Mouse (Mus musculus) ES-E14 (cell line): ENCODE measurements around the gene Ugt1a8. TPM values are rescaled to one million over a fixed set of nuclear protein-coding genes. Genes with fewer than 3 reads are reported as not detected.

ENCODE experiments used
- DNase-seq: peaks from one replicate; pipeline ENCODE4 v3.0.0-alpha.2; 2013; ENCODE audit warnings: low read depth, low spot score
- H3K27ac ChIP-seq: 2 replicates; pipeline ENCODE4 v1.5.1; 2012; ENCODE audit warnings: low read depth, mild to moderate bottlenecking, low read length, moderate library complexity, mixed read lengths; ENCODE audit not compliant: poor library complexity, insufficient read depth, severe bottlenecking
- H3K36me3 ChIP-seq: 2 replicates; pipeline ENCODE4 v1.6.1; 2012; ENCODE audit warnings: mild to moderate bottlenecking, low read length, moderate library complexity, mixed read lengths; ENCODE audit not compliant: control insufficient read depth, poor library complexity, insufficient read depth, severe bottlenecking
- H3K4me1 ChIP-seq, 2 experiments: fragments of 150-350 bp in 1 of 2; sonication (generic) in 1 of 2; 2 replicates each; pipeline ENCODE4 v1.6.1; 2012; ENCODE audit warnings: low read length in 2 of 2, mild to moderate bottlenecking in 1 of 2, mixed read lengths in 1 of 2; ENCODE audit not compliant: control insufficient read depth in 2 of 2, insufficient read depth in 2 of 2, poor library complexity in 1 of 2
- H3K4me3 ChIP-seq, 2 experiments: fragments of 150-350 bp in 1 of 2; sonication (generic) in 1 of 2; 2 replicates each; pipeline ENCODE4 v1.5.1; 2012; ENCODE audit warnings: low read length in 2 of 2, low read depth in 1 of 2, mild to moderate bottlenecking in 1 of 2, mixed read lengths in 1 of 2; ENCODE audit not compliant: insufficient read depth in 1 of 2, poor library complexity in 1 of 2, severe bottlenecking in 1 of 2
- H3K9ac ChIP-seq: 2 replicates; pipeline ENCODE4 v1.6.1; 2012; ENCODE audit warnings: low read depth, mild to moderate bottlenecking, low read length, mixed read lengths; ENCODE audit not compliant: poor library complexity, insufficient read depth, severe bottlenecking
- H3K9me3 ChIP-seq: fragments of 150-350 bp; sonication (generic); 2 replicates; pipeline ENCODE4 v1.6.1; 2012; ENCODE audit warnings: low read depth, mild to moderate bottlenecking, low read length; ENCODE audit not compliant: control insufficient read depth, insufficient read depth
- CHD2 ChIP-seq: IDR thresholded peaks from 2 replicates; pipeline ENCODE4 v1.6.1; 2014; ENCODE audit warnings: mild to moderate bottlenecking, low read depth, low read length, inconsistent platforms
- HCFC1 ChIP-seq: IDR thresholded peaks from 2 replicates; pipeline ENCODE4 v1.6.1; 2012; ENCODE audit warnings: low read length, inconsistent platforms, borderline replicate concordance; ENCODE audit not compliant: insufficient read depth
- MAFK ChIP-seq: IDR thresholded peaks from 2 replicates; pipeline ENCODE4 v1.6.1; 2014; ENCODE audit warnings: mild to moderate bottlenecking, low read depth, low read length, inconsistent platforms; ENCODE audit not compliant: insufficient read depth
- ZC3H11A ChIP-seq: IDR thresholded peaks from 2 replicates; pipeline ENCODE4 v1.6.1; 2012; ENCODE audit warnings: low read depth, mild to moderate bottlenecking, inconsistent platforms, low read length, borderline replicate concordance
- ZNF384 ChIP-seq: IDR thresholded peaks from 2 replicates; pipeline ENCODE4 v1.6.1; 2012; ENCODE audit warnings: low read depth, low read length, inconsistent platforms
- in situ Hi-C, 2 experiments: fragments of 600-800 bp; cut with MboI; formaldehyde crosslinking; loops; one replicate each; pipeline ENCODE4 v1.15.1; 2025; ENCODE audit warnings: low sequenced_read_pairs in 2 of 2, inconsistent platforms in 1 of 2; ENCODE audit not compliant: unreplicated experiment in 2 of 2
- total RNA-seq: library from RNA; depleted of rRNA; stranded (reverse); fragments of 300-350 nt; gene quantifications from 2 replicates; pipeline ENCODE4 v1.2.3, GENCODE M21; 2012

The Ugt1a8 gene
- total RNA-seq, 1 experiment: not detected

GRCm38 (mm10) chr1:88070495-88070894, 17.1 kb upstream of the Ugt1a8 start, which contains the start of gene Ugt1a9:
TSS of gene Ugt1a9 (plus strand) at chr1:88070800.
- H3K4me1 ChIP-seq: no peaks in the 10 kb centered on the region; a peak in 1 of 4 replicates
- in situ Hi-C loops: no loop called here
- H3K4me3 ChIP-seq: no peak within 1 kb of the TSS
- H3K9ac ChIP-seq: no peak within 1 kb of the TSS
- no peaks in the 10 kb centered on the region for H3K9me3 ChIP-seq
- DNase-seq: no peak
- TF ChIP-seq ZNF384: no peak
- TF ChIP-seq MAFK: no peak
- TF ChIP-seq ZC3H11A: no peak
- no peak for TF ChIP-seq HCFC1
- TF ChIP-seq CHD2: no peak
- no peaks in the 10 kb centered on the region for H3K36me3 ChIP-seq
- no peak within 1 kb of the TSS for H3K27ac ChIP-seq

- in situ Hi-C loops: no loop called here
- Histone ChIP-seq H3K9ac (no peak overlapping the region), H3K27ac (no peak overlapping the region), H3K4me3 (no peak overlapping the region), H3K9me3 (no peaks in the 10 kb centered on the region), H3K4me1 (no peaks in the 10 kb centered on the region; a peak in 1 of 4 replicates), H3K36me3 (no peaks in the 10 kb centered on the region)
- no peak for DNase-seq
- TF ChIP-seq ZC3H11A: no peak
- TF ChIP-seq HCFC1: no peak
Observed at GRCm38 (mm10) chr1:88070902-88071301, 16.7 kb upstream of the Ugt1a8 start.

GRCm38 (mm10) chr1:88074471-88074870, 13.1 kb upstream of the Ugt1a8 start:
- TF ChIP-seq ZNF384 (no peak), HCFC1 (no peak), CHD2 (no peak), MAFK (no peak), ZC3H11A (no peak)
- no peak overlapping the region for H3K27ac ChIP-seq
- no peaks in the 10 kb centered on the region; a peak in 1 of 4 replicates for H3K4me1 ChIP-seq
- no peaks in the 10 kb centered on the region for H3K9me3 ChIP-seq
- no peak overlapping the region for H3K9ac ChIP-seq
- no peak for DNase-seq
- in situ Hi-C loops: no loop called here
- H3K4me3 ChIP-seq: no peak overlapping the region
- H3K36me3 ChIP-seq: no peaks in the 10 kb centered on the region

GRCm38 (mm10) chr1:88077128-88077527, 10.5 kb upstream of the Ugt1a8 start:
- Histone ChIP-seq H3K27ac (no peak overlapping the region), H3K9me3 (no peaks in the 10 kb centered on the region), H3K4me1 (no peaks in the 10 kb centered on the region), H3K4me3 (no peak overlapping the region), H3K9ac (no peak overlapping the region), H3K36me3 (no peaks in the 10 kb centered on the region)
- TF ChIP-seq MAFK: no peak
- TF ChIP-seq ZNF384: no peak
- TF ChIP-seq HCFC1: no peak
- no peak for TF ChIP-seq CHD2
- no peak for TF ChIP-seq ZC3H11A
- no peak for DNase-seq
- in situ Hi-C loops: no loop called here

GRCm38 (mm10) chr1:88081670-88082069, 5.9 kb upstream of the Ugt1a8 start:
- H3K9me3 ChIP-seq: no peaks in the 10 kb centered on the region
- no peak for TF ChIP-seq MAFK
- no peak for TF ChIP-seq ZC3H11A
- TF ChIP-seq HCFC1: no peak
- no peak for TF ChIP-seq CHD2
- TF ChIP-seq ZNF384: no peak
- no peak for DNase-seq
- in situ Hi-C loops: no loop called here
- H3K4me1 ChIP-seq: no peaks in the 10 kb centered on the region
- H3K9ac ChIP-seq: no peak overlapping the region
- no peaks in the 10 kb centered on the region for H3K36me3 ChIP-seq
- no peak overlapping the region for H3K4me3 ChIP-seq
- no peak overlapping the region for H3K27ac ChIP-seq
